Mouse (Mus musculus): Measurements from ENCODE around the gene Trim45. TPM values are rescaled to one million over a fixed set of nuclear protein-coding genes. Genes with fewer than 3 reads are reported as not detected.

The Trim45 gene
- total RNA-seq (2021): 1 to 10 TPM; 7.4 to 8.7 TPM

- intact Hi-C loops (cut with DNase I): no loop called here
- DNase-seq (ENCODE audit: extremely low spot score in 1 of 2, low spot score in 2 of 2): peak; percentile 99 to 100
These were observed at the start of gene Trim45 for GRCm38 (mm10) chr3:100921825-100922505. TSS of gene Trim45 (plus strand) at chr3:100922202.

DNA sequence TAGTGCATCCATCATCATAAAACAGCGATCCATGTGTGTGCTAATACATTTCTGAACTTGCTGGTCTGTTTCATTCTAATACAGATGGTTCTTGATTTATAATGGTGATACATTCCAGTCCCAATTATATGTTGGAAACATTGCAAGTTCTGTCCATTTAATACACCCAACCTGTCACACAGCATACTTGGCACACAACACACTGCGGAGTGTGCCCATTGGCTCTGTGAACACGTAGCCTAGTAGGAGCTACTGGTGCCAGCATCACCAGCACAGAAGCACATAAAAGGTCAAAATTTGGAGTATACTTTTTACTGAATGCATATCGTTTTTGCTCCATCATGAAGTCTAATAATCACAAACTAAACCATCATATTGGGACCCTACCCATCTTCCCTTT is 44.9 kb upstream of the Trim45 start:
- intact Hi-C loops (cut with DNase I): no loop called here
- DNase-seq (ENCODE audit: extremely low spot score in 1 of 2, low spot score in 2 of 2): no peak

GRCm38 (mm10) chr3:100881403-100881802 is 40.6 kb upstream of the Trim45 start:
- no peak for DNase-seq (ENCODE audit: extremely low spot score in 1 of 2, low spot score in 2 of 2)
- intact Hi-C loops (cut with DNase I): no loop called here

- DNase-seq (ENCODE audit: extremely low spot score in 1 of 2, low spot score in 2 of 2): no peak
- intact Hi-C loops (cut with DNase I): no loop called here
These were observed 40.0 kb upstream of the Trim45 start for GRCm38 (mm10) chr3:100881843-100882634.

- DNase-seq (ENCODE audit: extremely low spot score in 1 of 2, low spot score in 2 of 2): no peak
- intact Hi-C loops (cut with DNase I): no loop called here
These were observed 32.8 kb upstream of the Trim45 start for GRCm38 (mm10) chr3:100889234-100889633.

GRCm38 (mm10) chr3:100890406-100890805 is 31.6 kb upstream of the Trim45 start:
- no peak for DNase-seq (ENCODE audit: extremely low spot score in 1 of 2, low spot score in 2 of 2)
- intact Hi-C loops (cut with DNase I): no loop called here

- intact Hi-C loops (cut with DNase I): no loop called here
- DNase-seq (ENCODE audit: extremely low spot score in 1 of 2, low spot score in 2 of 2): no peak
These were observed 29.3 kb upstream of the Trim45 start for GRCm38 (mm10) chr3:100892383-100893335.

- no peak for DNase-seq (ENCODE audit: extremely low spot score in 1 of 2, low spot score in 2 of 2)
- intact Hi-C loops (cut with DNase I): no loop called here
These were observed 26.5 kb upstream of the Trim45 start for GRCm38 (mm10) chr3:100895500-100895899.

DNA sequence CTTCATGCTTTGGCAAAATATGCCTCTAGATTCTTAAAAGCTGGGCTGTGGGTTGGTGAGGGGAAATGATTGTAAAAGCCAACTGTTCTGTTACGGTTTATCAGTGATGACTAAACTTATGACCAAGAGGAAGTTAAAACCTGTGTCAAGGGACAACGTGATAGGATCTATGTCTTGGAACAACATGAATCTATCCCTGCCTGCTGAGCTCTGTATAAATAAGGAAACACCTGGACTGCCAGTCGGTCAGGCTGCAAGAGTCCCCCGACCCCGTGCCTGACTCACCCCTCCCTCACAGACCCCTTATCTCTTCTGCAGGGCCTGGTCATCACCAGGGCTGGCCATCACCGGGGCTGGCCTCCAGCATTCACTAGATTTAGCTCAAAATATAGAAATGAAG is 15.9 kb upstream of the Trim45 start:
- DNase-seq (ENCODE audit: extremely low spot score in 1 of 2, low spot score in 2 of 2): no peak
- intact Hi-C loops (cut with DNase I): loop anchor here (5.0 kb wide), 1 partner anchor 139 kb away; no protein-coding TSS in a partner anchor

DNA sequence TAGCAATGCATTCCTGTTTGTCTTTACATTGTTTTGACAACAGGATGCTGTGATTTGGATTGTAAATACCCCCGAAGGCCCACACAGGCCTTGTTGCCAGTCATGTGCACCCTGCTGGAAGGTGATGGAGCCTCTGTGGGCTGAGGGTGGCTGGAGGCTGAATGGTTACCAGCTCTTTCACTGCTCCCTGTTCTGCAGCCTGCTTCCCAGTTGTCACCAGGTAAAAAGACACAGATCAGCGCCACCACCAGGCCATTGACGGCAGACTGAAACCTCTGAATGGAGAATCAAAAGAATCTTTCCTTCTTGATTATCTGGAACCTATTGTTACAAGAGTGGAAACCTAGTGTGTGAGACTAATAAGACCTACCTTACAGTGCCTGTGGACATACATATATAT is 15.1 kb upstream of the Trim45 start:
- peak in 1 of 2 experiments; percentile 35 for DNase-seq (ENCODE audit: extremely low spot score in 1 of 2, low spot score in 2 of 2)
- intact Hi-C loops (cut with DNase I): loop anchor here (5.0 kb wide), 1 partner anchor 140 kb away; no protein-coding TSS in a partner anchor

DNA sequence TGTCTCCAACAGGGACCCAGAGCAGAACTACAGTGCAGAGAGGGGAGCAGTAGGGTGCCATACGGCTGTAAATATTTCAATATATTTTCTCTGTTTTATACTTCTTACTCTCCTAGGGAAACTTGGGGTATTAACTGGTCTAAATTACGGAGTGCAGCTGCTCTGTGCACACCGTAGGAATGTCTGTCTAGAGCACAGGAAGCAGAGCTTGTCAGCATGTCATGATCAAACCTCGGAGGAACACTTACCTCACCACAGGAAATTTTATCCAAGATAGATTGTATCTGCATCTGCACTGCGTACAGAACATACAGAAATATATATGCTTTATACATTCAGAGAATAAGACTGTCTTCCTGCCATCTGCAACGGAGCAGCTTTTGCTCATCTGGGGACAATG is 13.4 kb upstream of the Trim45 start:
- intact Hi-C loops (cut with DNase I): loop anchor here (5.0 kb wide), 1 partner anchor 141 kb away; no protein-coding TSS in a partner anchor

GRCm38 (mm10) chr3:100910621-100911020 is 11.4 kb upstream of the Trim45 start:
- DNase-seq (ENCODE audit: extremely low spot score in 1 of 2, low spot score in 2 of 2): no peak
- intact Hi-C loops (cut with DNase I): no loop called here

More for the DNA sequence above, 13.4 kb upstream of the Trim45 start:
- no peak for DNase-seq (ENCODE audit: extremely low spot score in 1 of 2, low spot score in 2 of 2)

DNA sequence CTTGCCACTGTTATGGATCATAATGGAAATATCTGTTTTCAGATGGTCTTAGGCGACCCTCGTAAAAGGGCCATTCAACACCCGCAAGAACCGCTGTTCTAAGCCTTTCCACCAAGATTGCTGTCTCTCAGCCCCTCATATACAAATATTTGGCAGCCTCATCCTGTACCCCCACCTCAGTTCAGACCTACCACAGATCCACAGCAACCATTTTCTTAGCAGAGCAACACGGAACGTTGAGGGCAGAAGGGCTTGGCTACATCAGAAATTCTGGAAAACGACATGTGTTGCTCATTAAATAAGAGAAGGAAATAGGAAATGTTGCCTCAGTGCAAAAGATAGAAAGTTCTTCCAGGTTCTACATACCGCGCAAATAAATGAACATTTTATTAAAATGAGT is 11.0 kb upstream of the Trim45 start:
- DNase-seq (ENCODE audit: extremely low spot score in 1 of 2, low spot score in 2 of 2): no peak
- intact Hi-C loops (cut with DNase I): no loop called here

DNA sequence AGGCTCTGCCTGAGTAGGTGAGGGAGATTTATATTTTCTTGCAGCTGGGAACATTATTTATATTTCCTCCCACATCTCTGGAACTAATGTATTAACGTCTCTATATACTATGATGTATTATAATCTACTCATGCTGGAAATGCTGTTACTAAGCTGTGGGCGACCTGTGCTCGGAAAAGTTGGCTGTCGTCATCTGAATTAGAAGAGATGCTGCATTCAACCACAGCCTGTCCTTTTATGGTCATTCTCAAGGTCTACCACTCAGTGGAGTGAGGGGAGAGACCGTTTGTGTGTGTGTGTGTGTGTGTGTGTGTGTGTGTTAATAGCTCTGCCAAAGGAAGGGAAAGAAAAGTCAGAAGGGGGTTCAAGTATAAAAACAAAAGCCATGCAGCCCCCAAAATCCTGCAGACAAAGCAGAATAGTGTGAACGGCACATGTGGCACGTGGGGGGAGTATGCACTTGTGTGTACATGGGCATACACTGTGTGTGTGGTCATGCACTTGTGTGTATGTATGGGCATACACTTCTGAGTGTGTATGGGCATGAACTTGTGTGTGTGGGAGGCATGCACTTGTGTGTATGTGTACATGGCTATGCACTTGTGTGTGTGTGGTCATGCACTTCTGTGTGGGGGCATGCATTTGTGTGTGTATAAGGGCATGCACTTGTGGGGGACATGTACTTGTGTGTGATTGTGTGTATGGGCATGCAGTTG is 10.3 kb upstream of the Trim45 start:
- intact Hi-C loops (cut with DNase I): no loop called here

DNA sequence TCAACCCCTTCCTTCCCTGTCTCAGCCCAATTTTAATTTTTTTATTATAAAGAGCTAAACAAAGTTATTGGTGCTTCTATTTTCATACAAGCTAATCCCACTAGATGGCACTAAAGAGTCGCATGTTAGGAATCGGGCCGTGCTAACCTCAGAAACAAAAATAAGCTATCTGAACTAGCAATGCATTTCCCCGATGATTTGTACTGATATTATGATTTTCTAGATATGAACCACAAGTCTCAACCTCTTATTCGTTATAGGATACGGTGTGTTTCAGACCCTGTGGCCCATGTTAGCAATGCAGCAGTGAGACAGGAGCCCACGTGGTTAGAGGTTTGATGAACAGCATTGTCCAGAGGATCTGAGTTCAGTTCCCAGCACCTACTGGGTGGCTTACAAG is 5.2 kb upstream of the Trim45 start:
- intact Hi-C loops (cut with DNase I): no loop called here
- DNase-seq (ENCODE audit: extremely low spot score in 1 of 2, low spot score in 2 of 2): peak in 1 of 2 experiments; percentile 24

More for the DNA sequence above, 10.3 kb upstream of the Trim45 start:
- no peak for DNase-seq (ENCODE audit: extremely low spot score in 1 of 2, low spot score in 2 of 2)

GRCm38 (mm10) chr3:100920611-100921140 is 1.3 kb upstream of the Trim45 start:
- intact Hi-C loops (cut with DNase I): no loop called here

GRCm38 (mm10) chr3:100922506-100923375 is 739 bp downstream of the Trim45 start:
- intact Hi-C loops (cut with DNase I): no loop called here
- no peak for DNase-seq (ENCODE audit: extremely low spot score in 1 of 2, low spot score in 2 of 2)

More at GRCm38 (mm10) chr3:100920611-100921140, 1.3 kb upstream of the Trim45 start:
- DNase-seq (ENCODE audit: extremely low spot score in 1 of 2, low spot score in 2 of 2): no peak

Measured in left cerebral cortex, postnatal 10 days (tissue).